Mouse (Mus musculus) megakaryocyte, embryonic 14.5 days (primary cell): ENCODE data around the gene Art5.

Source experiments
- FLI1 ChIP-seq: IDR thresholded peaks from 2 replicates; pipeline ENCODE4 v1.6.1; 2012; ENCODE audit warnings: low read length, inconsistent platforms, mixed read lengths
- GATA1 ChIP-seq: IDR thresholded peaks from 3 replicates; pipeline ENCODE4 v1.6.1; 2012; ENCODE audit warnings: mixed read lengths, low read length, inconsistent platforms, borderline replicate concordance

DNA sequence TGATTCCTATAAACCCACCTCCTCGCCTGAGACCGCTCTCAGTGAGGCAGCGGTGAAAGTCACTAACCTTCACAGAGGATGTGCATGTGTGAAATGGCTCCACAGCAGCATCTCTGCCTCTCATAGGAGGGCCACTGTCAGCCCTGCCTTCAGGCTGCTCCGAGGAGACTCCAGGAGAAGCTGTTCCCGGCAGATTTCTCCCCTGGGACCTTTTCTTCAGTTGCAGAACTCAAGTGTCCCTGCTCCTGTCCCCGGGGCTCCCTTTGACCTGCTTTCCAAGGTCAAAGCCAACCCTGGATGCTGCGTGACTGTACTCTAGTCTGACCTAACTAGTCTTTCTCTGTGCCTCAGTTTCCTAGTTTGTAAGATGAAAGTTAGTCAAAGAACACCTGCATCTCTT, at the start of gene Art5:
- TF ChIP-seq GATA1 (no peak), FLI1 (no peak)
